Mouse (Mus musculus): ENCODE results near the gene Pdgfc. TPM values are rescaled to one million over a fixed set of nuclear protein-coding genes. Genes with fewer than 3 reads are reported as not detected.

Gene Pdgfc
- total RNA-seq, 1 experiment from 2014 or later, result 0.37 TPM

DNA sequence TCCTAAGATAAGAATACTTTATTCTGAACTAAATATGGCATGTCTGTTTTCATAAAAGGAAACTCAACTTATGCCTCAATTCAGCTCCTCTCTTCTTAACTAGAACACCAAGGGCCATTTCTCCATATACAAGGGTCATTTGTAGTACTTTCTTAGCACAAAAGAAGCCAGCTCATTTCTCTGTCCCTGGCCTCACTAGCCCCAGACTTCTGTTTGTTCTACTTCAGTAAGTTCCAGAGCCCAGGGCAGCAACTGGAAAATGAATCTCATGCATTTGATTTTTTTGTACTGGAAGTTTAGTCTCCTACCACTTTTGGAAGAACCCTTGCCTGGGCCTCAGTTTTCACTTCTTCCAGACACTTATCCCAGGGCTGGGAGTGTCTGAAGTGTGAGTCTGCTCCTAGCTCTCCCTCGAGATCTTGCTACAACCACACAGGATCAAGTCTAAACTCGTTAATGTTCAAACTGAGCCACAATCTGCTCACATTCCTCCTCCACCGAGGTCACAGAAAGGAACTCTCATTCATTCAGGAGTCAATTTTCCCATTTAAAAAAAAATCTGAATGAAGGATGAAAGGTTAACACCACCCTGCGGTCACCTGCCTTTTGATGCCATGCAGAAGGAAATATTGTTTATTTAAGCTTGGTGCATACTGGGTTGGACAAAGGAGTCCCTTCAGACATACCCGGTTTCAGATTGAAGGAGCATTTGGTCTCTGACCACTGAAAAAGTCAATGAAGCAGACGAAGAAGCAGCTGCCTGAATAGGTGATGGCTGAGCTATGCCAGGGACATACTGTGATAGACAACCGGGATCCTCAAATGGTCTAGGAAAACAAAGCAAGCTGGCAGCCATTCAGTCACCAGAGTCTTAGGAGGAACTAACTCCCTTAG, 206.7 kb downstream of the Pdgfc start:
- no peak for ATAC-seq (replicated peaks; ENCODE audit: low read depth, poor library complexity, severe bottlenecking)

DNA sequence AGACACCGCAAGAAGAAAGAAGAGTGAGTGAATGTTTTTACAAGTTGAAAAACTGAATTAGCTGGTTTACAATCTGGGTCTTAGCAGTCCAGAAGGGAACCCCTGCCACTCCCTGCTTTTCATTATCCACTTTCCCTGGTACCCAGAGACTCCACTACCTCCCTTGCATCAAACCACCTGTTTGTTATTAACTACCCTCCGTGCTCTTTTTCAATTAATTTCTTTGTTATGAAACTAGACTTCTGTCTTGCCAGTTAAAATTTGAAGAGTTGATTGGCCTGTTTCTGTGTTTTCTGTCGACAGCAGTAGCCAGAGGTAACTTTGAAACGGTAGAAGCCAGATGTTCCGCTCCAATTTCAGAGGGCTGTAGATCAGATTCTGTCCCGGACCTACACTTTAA, 207.4 kb downstream of the Pdgfc start:
- ATAC-seq (replicated peaks; ENCODE audit: low read depth, poor library complexity, severe bottlenecking), result no peak

GRCm38 (mm10) chr3:81262801-81263200, 226.6 kb downstream of the Pdgfc start:
- no peak for ATAC-seq (replicated peaks; ENCODE audit: low read depth, poor library complexity, severe bottlenecking)

Other genes with a start within 250 kb of the Pdgfc start
- gene Gria2, start 233.6 kb upstream of the Pdgfc start, total RNA-seq (2017), result not detected in 2 replicates
- gene Glrb, start 122.8 kb upstream of the Pdgfc start, total RNA-seq (2017), result not detected in 2 replicates

Measured in common myeloid progenitor, adult 5-6 weeks (primary cell).